Mouse (Mus musculus) midbrain, embryonic 14.5 days (tissue): ENCODE measurements at regions not wholly inside any gene's neighbourhood (a gene's known extent, or its start where the extent isn't known, plus 50 kb on each side); places are given as distances from the start of the nearest gene placed in this dataset.

Source experiments
- ATAC-seq: fragments of 200-750 bp; cut with Nextera tagmentation; 2 replicates; pipeline ENCODE4 v1.8.0; 2017; ENCODE audit warnings: moderate number of reproducible peaks, moderate library complexity; ENCODE audit not compliant: low FRiP score, low TSS enrichment
- DNase-seq: peaks from one replicate; pipeline ENCODE4 v3.0.0-alpha.2; 2015
- H3K27ac ChIP-seq: fragments of 300-500 bp; sonication (generic); replicated peaks from 2 replicates; pipeline ENCODE4 v1.5.1; 2014; ENCODE audit warnings: mild to moderate bottlenecking, low read depth, low read length, moderate library complexity
- H3K27me3 ChIP-seq: fragments of 300-500 bp; sonication (generic); 2 replicates; pipeline ENCODE4 v1.6.1; 2014; ENCODE audit warnings: low read length, control low read depth, mixed read lengths; ENCODE audit not compliant: control insufficient read depth, insufficient read depth
- H3K36me3 ChIP-seq: fragments of 300-500 bp; sonication (generic); 2 replicates; pipeline ENCODE4 v1.6.1; 2014; ENCODE audit warnings: low read length, control low read depth; ENCODE audit not compliant: control insufficient read depth, insufficient read depth
- H3K4me1 ChIP-seq: fragments of 300-500 bp; sonication (generic); 2 replicates; pipeline ENCODE4 v1.6.1; 2014; ENCODE audit warnings: mild to moderate bottlenecking, antibody characterized with exemption, low read length, control low read depth; ENCODE audit not compliant: control insufficient read depth, insufficient read depth
- H3K4me2 ChIP-seq: fragments of 300-500 bp; sonication (generic); 2 replicates; pipeline ENCODE4 v1.6.1; 2014; ENCODE audit warnings: mild to moderate bottlenecking, low read length, moderate library complexity
- H3K4me3 ChIP-seq: fragments of 300-500 bp; sonication (generic); replicated peaks from 2 replicates; pipeline ENCODE4 v1.5.1; 2014; ENCODE audit warnings: low read depth, low read length
- H3K9ac ChIP-seq: fragments of 300-500 bp; sonication (generic); replicated peaks from 2 replicates; pipeline ENCODE4 v1.6.1; 2014; ENCODE audit warnings: mild to moderate bottlenecking, low read length, moderate library complexity
- H3K9me3 ChIP-seq: fragments of 300-500 bp; sonication (generic); 2 replicates; pipeline ENCODE4 v1.6.1; 2016; ENCODE audit warnings: low read length, control low read depth, mixed read lengths; ENCODE audit not compliant: control insufficient read depth
- WGBS: fragments of 180-500 bp; shearing (Covaris S2); extraction: QIAGEN DNeasy Blood & Tissue Kit; methylation state at CpG from one replicate; pipeline ENCODE4 v1.1.7; 2014; 5-methylcytosine and 5-hydroxymethylcytosine counted together

DNA sequence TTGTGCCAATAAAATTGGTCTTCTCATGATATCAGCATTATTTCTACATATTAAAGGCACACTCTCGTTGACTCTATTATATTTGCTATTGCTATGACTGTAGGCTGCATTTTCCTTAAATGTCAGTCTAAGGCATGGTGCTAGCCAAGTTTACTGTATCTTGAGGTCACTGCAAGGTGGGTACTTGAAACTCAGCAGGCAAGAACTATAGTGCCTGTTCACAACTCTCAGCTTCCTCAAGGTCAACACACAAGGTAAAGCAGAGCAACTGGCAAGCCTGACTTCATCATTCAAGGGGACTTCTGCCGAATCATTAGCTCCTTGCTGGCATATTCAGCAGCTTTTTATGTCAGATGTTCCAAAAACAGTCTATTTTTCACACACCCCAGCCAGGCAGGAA lies 667.1 kb upstream of the B3galt2 start:
- H3K27ac ChIP-seq, result no peak overlapping the region
- H3K4me2 ChIP-seq, result no peak overlapping the region
- 87% methylated on average over 2 of the region's 2 CpGs for WGBS
- no peaks in the 10 kb centered on the region for H3K36me3 ChIP-seq
- ATAC-seq (no peak), DNase-seq (no peak)
- H3K4me3 ChIP-seq, result no peak overlapping the region
- H3K4me1 ChIP-seq, result no peaks in the 10 kb centered on the region
- H3K27me3 ChIP-seq, result no peaks in the 10 kb centered on the region
- H3K9me3 ChIP-seq, result no peaks in the 10 kb centered on the region
- no peak overlapping the region for H3K9ac ChIP-seq

- Histone ChIP-seq H3K27ac (no peak overlapping the region), H3K27me3 (no peaks in the 10 kb centered on the region), H3K4me3 (no peak overlapping the region), H3K4me1 (no peaks in the 10 kb centered on the region), H3K36me3 (no peaks in the 10 kb centered on the region), H3K4me2 (no peak overlapping the region), H3K9me3 (no peaks in the 10 kb centered on the region), H3K9ac (no peak overlapping the region)
- WGBS, result 84% methylated on average over 5 of the region's 5 CpGs
- DNase-seq, result no peak
- ATAC-seq, result no peak
Observed at GRCm38 (mm10) chr1:142982994-142983393, 657.5 kb upstream of the B3galt2 start.

GRCm38 (mm10) chr1:142983641-142984040 lies 656.8 kb upstream of the B3galt2 start:
- WGBS, result 87% methylated on average over 3 of the region's 3 CpGs
- Histone ChIP-seq H3K4me3 (no peak overlapping the region), H3K9ac (no peak overlapping the region), H3K9me3 (no peaks in the 10 kb centered on the region), H3K4me2 (no peak overlapping the region), H3K27ac (no peak overlapping the region), H3K27me3 (no peaks in the 10 kb centered on the region), H3K36me3 (no peaks in the 10 kb centered on the region), H3K4me1 (no peaks in the 10 kb centered on the region)
- DNase-seq, result no peak
- ATAC-seq, result no peak

DNA sequence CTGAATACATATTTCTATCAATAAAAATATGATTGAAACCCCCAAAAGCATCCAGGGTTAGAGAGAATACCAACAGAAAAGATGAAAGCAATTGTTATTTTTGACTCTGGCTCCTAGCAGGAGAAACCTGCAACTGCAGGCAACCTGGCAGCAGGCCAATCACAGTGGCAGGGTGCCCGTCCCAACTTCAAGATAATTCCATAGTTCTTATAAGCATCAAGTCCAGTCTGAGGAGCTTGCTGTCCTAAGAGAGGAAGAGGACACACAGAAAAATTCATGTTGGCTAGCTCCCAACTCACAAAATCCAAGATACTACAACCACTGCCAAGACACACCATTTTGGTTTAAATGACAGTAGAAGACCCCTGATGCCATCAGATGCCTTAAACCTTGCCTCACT lies 654.9 kb upstream of the B3galt2 start:
- Histone ChIP-seq H3K4me1 (no peaks in the 10 kb centered on the region), H3K27ac (no peak overlapping the region), H3K4me3 (no peak overlapping the region), H3K4me2 (no peak overlapping the region), H3K9me3 (no peaks in the 10 kb centered on the region), H3K36me3 (no peaks in the 10 kb centered on the region), H3K27me3 (no peaks in the 10 kb centered on the region), H3K9ac (no peak overlapping the region)
- ATAC-seq, result no peak
- DNase-seq, result peak; percentile 31
- WGBS, result 45% methylated on average over 1 of the region's 1 CpGs

GRCm38 (mm10) chr1:143000216-143000615 lies 640.2 kb upstream of the B3galt2 start:
- WGBS, result 75% methylated on average over 1 of the region's 1 CpGs
- DNase-seq (no peak), ATAC-seq (no peak)
- H3K9ac ChIP-seq, result no peak overlapping the region
- H3K4me3 ChIP-seq, result no peak overlapping the region
- no peak overlapping the region for H3K27ac ChIP-seq
- H3K4me2 ChIP-seq, result no peak overlapping the region
- H3K27me3 ChIP-seq, result no peaks in the 10 kb centered on the region
- H3K9me3 ChIP-seq, result no peaks in the 10 kb centered on the region
- H3K36me3 ChIP-seq, result no peaks in the 10 kb centered on the region
- H3K4me1 ChIP-seq, result no peaks in the 10 kb centered on the region

DNA sequence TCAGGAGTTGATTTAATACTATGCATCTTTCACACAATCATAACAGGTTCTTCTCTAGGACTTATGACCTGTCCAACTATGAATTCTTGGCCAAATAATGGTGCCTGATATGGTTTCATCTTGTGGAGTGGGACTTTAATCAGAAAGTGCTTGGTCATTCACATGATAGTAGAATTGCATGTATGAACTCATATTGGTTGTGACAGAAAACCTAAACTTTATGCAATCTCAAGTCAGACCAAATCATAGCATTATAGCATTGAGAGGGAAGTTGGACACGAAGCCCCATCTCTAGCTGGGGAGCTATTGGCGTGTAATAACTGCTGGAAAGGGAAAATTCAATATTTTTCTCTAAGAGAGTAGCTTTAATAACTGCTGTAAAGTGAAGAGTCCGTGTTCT lies 639.4 kb upstream of the B3galt2 start:
- H3K9ac ChIP-seq, result no peak overlapping the region
- H3K27me3 ChIP-seq, result no peaks in the 10 kb centered on the region
- DNase-seq (no peak), ATAC-seq (no peak)
- no peak overlapping the region for H3K27ac ChIP-seq
- no peaks in the 10 kb centered on the region for H3K9me3 ChIP-seq
- no peak overlapping the region for H3K4me3 ChIP-seq
- no peaks in the 10 kb centered on the region for H3K4me1 ChIP-seq
- 87% methylated on average over 3 of the region's 3 CpGs for WGBS
- no peaks in the 10 kb centered on the region for H3K36me3 ChIP-seq
- no peak overlapping the region for H3K4me2 ChIP-seq

GRCm38 (mm10) chr1:143006045-143006444 lies 634.4 kb upstream of the B3galt2 start:
- H3K27me3 ChIP-seq, result no peaks in the 10 kb centered on the region
- WGBS, result 91% methylated on average over 3 of the region's 3 CpGs
- no peaks in the 10 kb centered on the region for H3K36me3 ChIP-seq
- no peak overlapping the region for H3K9ac ChIP-seq
- ATAC-seq, result no peak
- no peak for DNase-seq
- no peak overlapping the region for H3K4me2 ChIP-seq
- H3K4me3 ChIP-seq, result no peak overlapping the region
- no peaks in the 10 kb centered on the region for H3K9me3 ChIP-seq
- no peak overlapping the region for H3K27ac ChIP-seq
- H3K4me1 ChIP-seq, result no peaks in the 10 kb centered on the region

GRCm38 (mm10) chr1:143019982-143020381 lies 620.5 kb upstream of the B3galt2 start:
- WGBS, result 87% methylated on average over 2 of the region's 2 CpGs
- H3K27ac ChIP-seq, result no peak overlapping the region
- H3K4me3 ChIP-seq, result no peak overlapping the region
- no peak overlapping the region for H3K9ac ChIP-seq
- DNase-seq (no peak), ATAC-seq (no peak)
- H3K27me3 ChIP-seq, result no peaks in the 10 kb centered on the region
- no peaks in the 10 kb centered on the region for H3K4me1 ChIP-seq
- no peak overlapping the region for H3K4me2 ChIP-seq
- H3K36me3 ChIP-seq, result no peaks in the 10 kb centered on the region
- no peaks in the 10 kb centered on the region for H3K9me3 ChIP-seq

GRCm38 (mm10) chr1:143053161-143053560 lies 587.3 kb upstream of the B3galt2 start:
- H3K4me3 ChIP-seq, result no peak overlapping the region
- no peaks in the 10 kb centered on the region for H3K4me1 ChIP-seq
- H3K27ac ChIP-seq, result no peak overlapping the region
- no peak overlapping the region for H3K4me2 ChIP-seq
- no peak for DNase-seq
- no peaks in the 10 kb centered on the region for H3K9me3 ChIP-seq
- no peaks in the 10 kb centered on the region for H3K36me3 ChIP-seq
- H3K9ac ChIP-seq, result no peak overlapping the region
- ATAC-seq, result no peak
- WGBS, result 66% methylated on average over 2 of the region's 2 CpGs
- H3K27me3 ChIP-seq, result no peaks in the 10 kb centered on the region
